Mouse (Mus musculus) E14TG2a.4 (cell line): ENCODE measurements at regions not wholly inside any gene's neighbourhood (a gene's known extent, or its start where the extent isn't known, plus 50 kb on each side); places are given as distances from the start of the nearest gene placed in this dataset.

Experiments
- CTCF ChIP-seq: conservative IDR thresholded peaks from 2 replicates; pipeline ENCODE4 v1.5.1; 2014; ENCODE audit warnings: low read length
- POU5F1 ChIP-seq: IDR thresholded peaks from 2 replicates; pipeline ENCODE4 v1.6.1; 2014; ENCODE audit warnings: low read length, borderline replicate concordance

DNA sequence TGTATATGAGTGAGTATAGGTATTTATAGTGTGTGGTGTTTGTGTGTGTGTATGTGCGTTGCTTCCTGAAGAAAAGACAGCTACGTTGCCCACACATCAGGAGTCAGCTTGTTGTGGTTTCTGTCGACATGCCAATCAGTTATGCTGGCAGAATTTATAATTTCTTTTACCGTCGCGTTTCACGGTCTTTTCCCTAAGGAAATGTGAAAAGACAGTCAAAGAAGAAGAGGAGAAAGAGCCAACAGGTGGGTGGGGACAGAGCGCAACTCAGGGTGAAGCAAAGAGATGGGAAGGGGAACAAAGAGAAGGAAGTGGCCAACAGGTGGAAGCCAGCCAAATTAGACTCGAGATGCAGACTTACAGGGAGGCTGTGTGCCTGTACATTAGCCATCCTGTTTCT is 204.2 kb downstream of the Rpap3 start:
- TF ChIP-seq CTCF, result no peak
- TF ChIP-seq POU5F1, result no peak
